17 mouse cellular contexts compared by ENCODE assay signal in the genomic region with DNA sequence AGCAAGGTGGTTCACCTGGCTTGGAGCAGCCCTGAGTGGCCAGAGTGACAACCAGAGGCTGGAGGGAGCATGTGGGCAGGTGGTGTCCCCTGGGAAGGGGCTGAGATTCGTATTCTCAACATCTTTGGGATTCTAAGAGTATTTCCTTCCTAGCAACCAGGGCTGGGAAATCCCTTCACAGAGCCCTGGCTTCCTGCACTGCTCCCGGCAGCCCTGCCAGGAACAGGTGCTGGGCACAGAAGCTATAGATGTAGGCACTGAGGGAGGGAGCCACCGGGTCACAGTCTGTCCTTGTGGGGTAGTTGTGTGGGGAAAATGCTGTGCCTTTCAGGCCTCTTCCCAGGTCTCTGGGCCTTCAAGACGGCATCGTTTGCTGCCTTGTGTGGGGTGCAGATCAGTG. TPM values are rescaled to one million over a fixed set of nuclear protein-coding genes. Genes with fewer than 3 reads are reported as not detected.
DNase-seq lines count a peak whose midpoint lies in the region; ATAC-seq and TF ChIP-seq lines count a peak whose summit lies in the region.
"Had no signal": no experiment of that assay in that cellular context is flagged by ENCODE, and none has a peak within 500 bp of the region (broad histone marks: within the 10 kb centered on the region; RNA-seq: fewer than 3 reads in every experiment).

No protein-coding gene starts in this region.

- H3K27ac ChIP-seq in left cerebral cortex, adult 2 months, result peak overlapping the region; percentile 87
- H3K27ac ChIP-seq in hindbrain, embryonic 14.5 days, result no peak overlapping the region
- H3K27ac ChIP-seq: heart, embryonic 13.5 days; liver, embryonic 12.5 days had no signal

- no peak for TF ChIP-seq CTCF in left cerebral cortex, adult 2 months (IDR thresholded peaks at IDR 0.05)

- no peak overlapping the region for H3K4me3 ChIP-seq in left cerebral cortex, adult 2 months
- no peak overlapping the region for H3K4me3 ChIP-seq in hindbrain, embryonic 14.5 days (replicated peaks; ENCODE audit: low read length)
- H3K4me3 ChIP-seq: embryonic facial prominence, embryonic 15.5 days; heart, embryonic 13.5 days; liver, embryonic 12.5 days had no signal

- peaks cover 70% of the 10 kb centered on the region for H3K4me1 ChIP-seq in hindbrain, embryonic 14.5 days (replicated peaks; ENCODE audit: control insufficient read depth, insufficient read depth, low read length)

- H3K36me3 ChIP-seq in hindbrain, embryonic 14.5 days (replicated peaks; ENCODE audit: control insufficient read depth, insufficient read depth), result peaks cover 23% of the 10 kb centered on the region
- H3K36me3 ChIP-seq: embryonic facial prominence, embryonic 15.5 days; heart, embryonic 13.5 days; liver, embryonic 12.5 days had no signal

- H3K9me3 ChIP-seq in hindbrain, embryonic 14.5 days (ENCODE audit: control insufficient read depth, low read length), result no peaks in the 10 kb centered on the region
- H3K9me3 ChIP-seq: embryonic facial prominence, embryonic 15.5 days; heart, embryonic 13.5 days; liver, embryonic 12.5 days had no signal

- no peak for DNase-seq in left cerebral cortex, adult 2 months (ENCODE audit: extremely low spot score in 1 of 2, low spot score in 2 of 2)
- DNase-seq in left cerebral cortex, adult 9 months (ENCODE audit: low spot score in 2 of 2), result no peak
- peak; percentile 66 for DNase-seq in cerebellum, adult 11 months
- DNase-seq in cerebellum, adult 8-10 months, result peak; percentile 67
- DNase-seq in hindbrain, embryonic 14.5 days (ENCODE audit: low spot score), result no peak
- DNase-seq in B cell, adult 2 months, result no peak
- DNase-seq in T-cell, adult 2 months (ENCODE audit: low spot score), result no peak
- DNase-seq: gastrocnemius, postnatal 14 days; kidney, adult 8-10 months; thymus, postnatal 14 days had no signal

- H3K4me2 ChIP-seq in hindbrain, embryonic 14.5 days (replicated peaks), result no peak overlapping the region
- H3K4me2 ChIP-seq: embryonic facial prominence, embryonic 15.5 days; heart, embryonic 13.5 days; liver, embryonic 12.5 days had no signal

- H3K27me3 ChIP-seq in hindbrain, embryonic 14.5 days (ENCODE audit: control insufficient read depth, insufficient read depth, low read length), result no peaks in the 10 kb centered on the region
- H3K27me3 ChIP-seq: embryonic facial prominence, embryonic 15.5 days; heart, embryonic 13.5 days had no signal

- no peak for ATAC-seq in hindbrain, embryonic 14.5 days (ENCODE audit: low FRiP score)
- ATAC-seq: forebrain, embryonic 14.5 days; liver, embryonic 12.5 days had no signal

- intact Hi-C loops in left cerebral cortex, adult 2 months (cut with DNase I), result no loop called here

- 0 out of 2 replicates have a peak overlapping the region, but pooled peaks have one; percentile 18 for H3K9ac ChIP-seq in hindbrain, embryonic 14.5 days
- H3K9ac ChIP-seq: embryonic facial prominence, embryonic 15.5 days; heart, embryonic 13.5 days; liver, embryonic 12.5 days had no signal

- 65% methylated on average over 5 of the region's 5 CpGs for WGBS in hindbrain, embryonic 14.5 days

RNA-seq across cellular contexts. Expression of gene Ralgds, which starts 7.7 kb away (rescaled TPM):
- 10 to 100 TPM; 81.1 to 92.6 TPM for total RNA-seq in left cerebral cortex, adult 2 months (2021)
- 92.9 and 95.5 TPM in 2 replicates for polyA plus RNA-seq in hindbrain, embryonic 14.5 days (2014; fragmentation: Nextera tagmentation; extraction: Ambion mirVana)

RNA-seq across cellular contexts. Expression of gene Gm10134, which starts 14.7 kb away (rescaled TPM):
- total RNA-seq in left cerebral cortex, adult 2 months (2021), result 1 to 10 TPM in 1 of 2 experiments, not detected in 1; 1.9 TPM
- polyA plus RNA-seq in hindbrain, embryonic 14.5 days (2014; fragmentation: Nextera tagmentation; extraction: Ambion mirVana), result 0.90 and 2.9 TPM in 2 replicates
- total RNA-seq: common myeloid progenitor, adult 5-6 weeks; hematopoietic stem cell, adult 5-6 weeks had no signal
- polyA plus RNA-seq: forebrain, embryonic 14.5 days had no signal

RNA-seq across cellular contexts. Expression of gene Gbgt1, which starts 23.9 kb away (rescaled TPM):
- total RNA-seq in left cerebral cortex, adult 2 months (2021), result 1 to 10 TPM; 1.8 to 2.9 TPM
- polyA plus RNA-seq in hindbrain, embryonic 14.5 days (2014; fragmentation: Nextera tagmentation; extraction: Ambion mirVana), result 1.3 and 1.7 TPM in 2 replicates
- total RNA-seq: common myeloid progenitor, adult 5-6 weeks; hematopoietic stem cell, adult 5-6 weeks had no signal

RNA-seq across cellular contexts. Expression of gene Cel, which starts 42.6 kb away (rescaled TPM):
- total RNA-seq in left cerebral cortex, adult 2 months (2021), result not detected
- polyA plus RNA-seq in hindbrain, embryonic 14.5 days (2014; fragmentation: Nextera tagmentation; extraction: Ambion mirVana), result not detected in 2 replicates
- total RNA-seq: common myeloid progenitor, adult 5-6 weeks; gastrocnemius, postnatal 14 days; hematopoietic stem cell, adult 5-6 weeks; left cerebral cortex, postnatal 25 days had no signal
- polyA plus RNA-seq: forebrain, embryonic 14.5 days; heart, embryonic 13.5 days; liver, embryonic 12.5 days had no signal

RNA-seq across cellular contexts. Expression of gene Mrps2, which starts 52.7 kb away (rescaled TPM):
- 10 to 100 TPM; 36.1 to 36.8 TPM for total RNA-seq in left cerebral cortex, adult 2 months (2021)
- polyA plus RNA-seq in hindbrain, embryonic 14.5 days (2014; fragmentation: Nextera tagmentation; extraction: Ambion mirVana), result 49.3 and 51.8 TPM in 2 replicates

Comparison
In these comparisons a context has a peak if more than half of its experiments do, and no peak if none do; other contexts are left out.
1. DNase-seq: peak in cerebellum, adult 11 months (single experiment) and cerebellum, adult 8-10 months (single experiment); none in left cerebral cortex, adult 2 months (0 of 2), left cerebral cortex, adult 9 months (0 of 2), hindbrain, embryonic 14.5 days (single experiment), B cell, adult 2 months (0 of 2) and T-cell, adult 2 months (single experiment).